Mouse (Mus musculus) myocyte (in vitro differentiated cells): ENCODE measurements at regions not wholly inside any gene's neighbourhood (a gene's known extent, or its start where the extent isn't known, plus 50 kb on each side); places are given as distances from the start of the nearest gene placed in this dataset.
A peak's percentile ranks its signal among the peaks of the same experiment; 100 is the strongest.

ENCODE experiments used
- H3K27me3 ChIP-seq: one replicate; pipeline ENCODE4 v1.6.1; 2011; ENCODE audit not compliant: control insufficient read depth, insufficient read depth, insufficient read length
- H3K36me3 ChIP-seq: one replicate; pipeline ENCODE4 v1.6.1; 2011; ENCODE audit not compliant: control insufficient read depth, insufficient read depth
- H3K4me2 ChIP-seq: one replicate; pipeline ENCODE4 v1.6.1; 2011; ENCODE audit warnings: low read depth, control low read depth
- H3K4me3 ChIP-seq: one replicate; pipeline ENCODE4 v1.5.1; 2011; ENCODE audit warnings: mild to moderate bottlenecking, control low read depth, moderate library complexity
- H3K79me2 ChIP-seq: one replicate; pipeline ENCODE4 v1.6.1; 2011; ENCODE audit not compliant: control insufficient read depth, insufficient read depth
- H3ac ChIP-seq: one replicate; pipeline ENCODE4 v1.6.1; 2011; ENCODE audit not compliant: control insufficient read depth, insufficient read length
- CEBPB ChIP-seq: IDR thresholded peaks from 2 replicates; pipeline ENCODE4 v1.6.1; 2011; ENCODE audit warnings: mild to moderate bottlenecking, moderate library complexity; ENCODE audit not compliant: poor library complexity, insufficient read depth, severe bottlenecking
- E2F4 ChIP-seq: IDR thresholded peaks from one replicate; pipeline ENCODE4 v1.6.1; 2011; ENCODE audit warnings: mild to moderate bottlenecking, control low read depth, moderate library complexity; ENCODE audit not compliant: insufficient read depth
- MAX ChIP-seq: IDR thresholded peaks from one replicate; pipeline ENCODE4 v1.6.1; 2011; ENCODE audit warnings: low read depth, mild to moderate bottlenecking, control low read depth
- MYOD1 ChIP-seq, 3 experiments: IDR thresholded peaks; one replicate each; pipeline ENCODE4 v1.6.1; 2011; ENCODE audit warnings: control low read depth in 2 of 3, low read depth in 2 of 3, mild to moderate bottlenecking in 2 of 3, moderate library complexity in 1 of 3; ENCODE audit not compliant: insufficient read length in 2 of 3, control insufficient read depth in 1 of 3
- MYOG ChIP-seq, 3 experiments: IDR thresholded peaks; one replicate each; pipeline ENCODE4 v1.6.1; 2011; ENCODE audit warnings: control low read depth in 2 of 3, low read depth in 2 of 3, mild to moderate bottlenecking in 2 of 3; ENCODE audit not compliant: insufficient read length in 2 of 3, control insufficient read depth in 1 of 3, insufficient read depth in 1 of 3
- POLR2A ChIP-seq: IDR thresholded peaks from one replicate; pipeline ENCODE4 v1.6.1; 2011; ENCODE audit warnings: low read depth, mild to moderate bottlenecking, control low read depth, moderate library complexity; ENCODE audit not compliant: insufficient read length
- POLR2AphosphoS2 ChIP-seq: IDR thresholded peaks from one replicate; pipeline ENCODE4 v1.6.1; 2011; ENCODE audit warnings: low read depth, control low read depth; ENCODE audit not compliant: insufficient read length
- REST ChIP-seq: IDR thresholded peaks from one replicate; pipeline ENCODE4 v1.6.1; 2011; ENCODE audit warnings: mild to moderate bottlenecking, control low read depth, moderate library complexity; ENCODE audit not compliant: insufficient read depth, insufficient read length
- SRF ChIP-seq: IDR thresholded peaks from one replicate; pipeline ENCODE4 v1.6.1; 2011; ENCODE audit warnings: low read depth; ENCODE audit not compliant: control insufficient read depth, insufficient read length
- TCF12 ChIP-seq: IDR thresholded peaks from one replicate; pipeline ENCODE4 v1.6.1; 2011; ENCODE audit warnings: mild to moderate bottlenecking, control low read depth; ENCODE audit not compliant: poor library complexity, insufficient read depth, severe bottlenecking
- TCF3 ChIP-seq: IDR thresholded peaks from one replicate; pipeline ENCODE4 v1.6.1; 2011; ENCODE audit warnings: low read depth, control low read depth; ENCODE audit not compliant: insufficient read length
- USF1 ChIP-seq: IDR thresholded peaks from one replicate; pipeline ENCODE4 v1.6.1; 2011; ENCODE audit warnings: low read depth, mild to moderate bottlenecking, control low read depth, moderate library complexity

- Histone ChIP-seq H3ac (no peak overlapping the region), H3K36me3 (no peaks in the 10 kb centered on the region), H3K27me3 (no peaks in the 10 kb centered on the region), H3K4me3 (no peak overlapping the region), H3K79me2 (no peaks in the 10 kb centered on the region), H3K4me2 (no peak overlapping the region)
- TF ChIP-seq REST: no peak
- TF ChIP-seq SRF: no peak
- TF ChIP-seq CEBPB: no peak
- no peak for TF ChIP-seq POLR2A
- TF ChIP-seq MYOG (IDR thresholded peaks at IDR 0.05; ENCODE audit: control insufficient read depth in 1 of 3, insufficient read depth in 1 of 3, insufficient read length in 2 of 3, low read depth in 2 of 3): no peak
- no peak for TF ChIP-seq MYOD1 (IDR thresholded peaks at IDR 0.05; ENCODE audit: control insufficient read depth in 1 of 3, insufficient read length in 2 of 3, low read depth in 2 of 3)
- TF ChIP-seq USF1: no peak
- no peak for TF ChIP-seq E2F4
- no peak for TF ChIP-seq TCF12
- no peak for TF ChIP-seq TCF3
- TF ChIP-seq MAX: no peak
- no peak for TF ChIP-seq POLR2AphosphoS2
These were observed 76.9 kb downstream of the Rlim start for GRCm38 (mm10) chrX:103904038-103904696.

- Histone ChIP-seq H3K4me2 (no peak overlapping the region), H3K36me3 (no peaks in the 10 kb centered on the region), H3K79me2 (no peaks in the 10 kb centered on the region), H3K27me3 (no peaks in the 10 kb centered on the region), H3ac (no peak overlapping the region), H3K4me3 (no peak overlapping the region)
- TF ChIP-seq CEBPB: no peak
- TF ChIP-seq MYOD1 (IDR thresholded peaks at IDR 0.05; ENCODE audit: control insufficient read depth in 1 of 3, insufficient read length in 2 of 3, low read depth in 2 of 3): peak in 1 of 3 experiments; percentile 13
- no peak for TF ChIP-seq REST
These were observed 57.6 kb upstream of the Slc16a2 start for GRCm38 (mm10) chrX:103879329-103879935.
